Mouse (Mus musculus): Measurements from ENCODE around the gene Pafah1b3.

- TF ChIP-seq EP300 (IDR thresholded peaks at IDR 0.05; ENCODE audit: insufficient read depth, low read depth, low read length) (peak; percentile 99), POLR2A (IDR thresholded peaks at IDR 0.05; ENCODE audit: insufficient read depth, low read length) (no peak)
Observed at GRCm38 (mm10) chr7:25303685-25304006, 5.9 kb upstream of the Pafah1b3 start.

All from ES-Bruce4 (cell line).